Comparison of ENCODE assay signal across 8 mouse cellular contexts in the genomic region with DNA sequence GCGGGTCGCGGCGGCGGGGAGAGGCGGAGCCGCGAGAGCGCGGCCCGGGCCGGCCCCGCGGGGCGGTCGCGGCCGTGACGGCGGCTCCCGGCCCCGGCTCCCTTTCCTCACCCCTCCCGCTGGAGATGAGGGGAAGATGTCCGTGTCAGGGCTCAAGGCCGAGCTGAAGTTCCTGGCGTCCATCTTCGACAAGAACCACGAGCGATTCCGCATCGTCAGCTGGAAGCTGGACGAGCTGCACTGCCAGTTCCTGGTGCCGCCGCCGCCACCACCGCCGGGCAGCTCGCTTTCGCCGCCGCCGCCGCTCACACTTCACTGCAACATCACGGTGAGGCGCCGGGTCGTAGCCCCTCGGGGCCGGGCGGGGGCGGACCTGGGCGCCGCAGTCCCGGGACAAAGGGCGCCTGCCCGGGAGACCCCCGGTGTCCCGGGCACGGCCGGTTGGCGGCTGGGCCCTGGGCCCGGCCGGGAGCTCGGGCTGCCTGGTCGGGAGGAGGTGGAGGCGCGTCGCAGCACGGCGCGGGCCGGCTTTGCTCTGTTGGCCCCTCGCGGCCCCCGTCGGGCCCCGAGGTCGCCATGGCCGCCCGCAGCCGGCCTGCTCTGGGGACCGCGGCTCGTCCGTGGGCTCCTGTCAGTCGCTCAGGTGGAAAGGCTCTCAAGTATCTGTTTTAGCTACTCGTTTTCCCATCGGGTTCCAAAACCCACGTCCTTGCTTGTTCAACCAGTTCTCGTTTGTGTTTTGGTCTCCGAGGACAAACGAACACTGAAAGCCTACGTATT. TPM values are rescaled to one million over a fixed set of nuclear protein-coding genes. Genes with fewer than 3 reads are reported as not detected.
DNase-seq lines count a peak whose midpoint lies in the region; ATAC-seq and TF ChIP-seq lines count a peak whose summit lies in the region.

No protein-coding gene starts in this region.

- H3K36me3 ChIP-seq in MEL (ENCODE audit: control insufficient read depth in 1 of 2, insufficient read depth in 2 of 2, low read length in 2 of 2) = peaks cover 2 to 34% of the 10 kb centered on the region in 2 experiments; a peak in 3 of 4 replicates
- no peaks in the 10 kb centered on the region for H3K36me3 ChIP-seq in forebrain, embryonic 15.5 days

- TF ChIP-seq POLR2A in MEL (IDR thresholded peaks at IDR 0.05; ENCODE audit: control insufficient read depth in 1 of 2, insufficient read depth in 1 of 2, low read depth in 1 of 2, low read length in 2 of 2, poor library complexity in 1 of 2) = no peak

- peak overlapping the region; percentile 30 for H3K27ac ChIP-seq in MEL (ENCODE audit: control insufficient read depth, low read depth, low read length)
- peak overlapping the region; percentile 83 for H3K27ac ChIP-seq in forebrain, embryonic 15.5 days (replicated peaks)

- peaks cover 25% of the 10 kb centered on the region in 2 experiments for H3K4me1 ChIP-seq in MEL (ENCODE audit: control insufficient read depth in 1 of 2, insufficient read depth in 2 of 2, low read length in 2 of 2)
- H3K4me1 ChIP-seq in forebrain, embryonic 15.5 days = peaks cover 28% of the 10 kb centered on the region

- ATAC-seq in forebrain, embryonic 15.5 days (replicated peaks) = peak; percentile 70
- ATAC-seq in hematopoietic stem cell, adult 5-6 weeks (replicated peaks in 1 of 2; ENCODE audit: insufficient read depth in 1 of 2, low FRiP score in 2 of 2, low TSS enrichment in 1 of 2, low read depth in 1 of 2, poor library complexity in 2 of 2, severe bottlenecking in 2 of 2) = peak; percentile 36 to 60; a peak in 3 of 4 replicates

- H3K9me3 ChIP-seq in MEL (replicated peaks; ENCODE audit: insufficient read depth, low read length) = no peaks in the 10 kb centered on the region
- no peaks in the 10 kb centered on the region for H3K9me3 ChIP-seq in forebrain, embryonic 15.5 days

- H3K4me2 ChIP-seq in forebrain, embryonic 15.5 days (replicated peaks) = peak overlapping the region; percentile 93

- no peak for TF ChIP-seq RAD21 in MEL (IDR thresholded peaks at IDR 0.05; ENCODE audit: low read depth, low read length)

- peak overlapping the region; percentile 96 for H3K9ac ChIP-seq in MEL (ENCODE audit: control insufficient read depth, low read depth, low read length, poor library complexity, severe bottlenecking)
- H3K9ac ChIP-seq in forebrain, embryonic 15.5 days (replicated peaks) = peak overlapping the region; percentile 89

- under 1% methylated on average over 92 of the region's 93 CpGs for WGBS in forebrain, embryonic 15.5 days

- H3K4me3 ChIP-seq in MEL (ENCODE audit: control insufficient read depth in 1 of 2, insufficient read depth in 1 of 2, low read depth in 2 of 2, low read length in 2 of 2) = peak overlapping the region; percentile 81 to 98
- H3K4me3 ChIP-seq in forebrain, embryonic 15.5 days = peak overlapping the region; percentile 72

- peaks cover 49% of the 10 kb centered on the region for H3K79me2 ChIP-seq in MEL (ENCODE audit: control insufficient read depth, insufficient read depth, low read length, poor library complexity)

- DNase-seq in MEL (ENCODE audit: low read depth, low spot score) = peak; percentile 56
- DNase-seq in cerebellum, adult 11 months = peak; percentile 50
- peak; percentile 39 for DNase-seq in layer of hippocampus, adult 9-11 months
- peak; percentile 48 for DNase-seq in lung, postnatal 14 days
- DNase-seq in ovary, postnatal 36 days (ENCODE audit: low spot score) = peak; percentile 63
- DNase-seq in thymus, postnatal 10 days (ENCODE audit: low spot score in 2 of 2) = peak; percentile 32

- TF ChIP-seq EP300 in MEL (IDR thresholded peaks at IDR 0.05; ENCODE audit: low read depth in 1 of 2, low read length in 2 of 2) = no peak

- H3K27me3 ChIP-seq in MEL (ENCODE audit: control insufficient read depth in 1 of 2, insufficient read depth in 2 of 2, low read length in 2 of 2) = no peaks in the 10 kb centered on the region
- H3K27me3 ChIP-seq in forebrain, embryonic 15.5 days = no peaks in the 10 kb centered on the region

- TF ChIP-seq CTCF in MEL (IDR thresholded peaks at IDR 0.05 in 2 of 3, conservative IDR thresholded peaks at IDR 0.05 in 1 of 3; ENCODE audit: control insufficient read depth in 1 of 3, insufficient read depth in 1 of 3, low read depth in 2 of 3, low read length in 3 of 3, poor library complexity in 1 of 3, severe bottlenecking in 1 of 3) = no peak

TF ChIP-seq in MEL, 35 proteins besides CTCF, POLR2A, EP300 and RAD21:
- TF ChIP-seq UBTF (IDR thresholded peaks at IDR 0.05; ENCODE audit: borderline replicate concordance, insufficient read depth, low read depth, low read length) (peak; percentile 80; the same call in 1 of the 2 replicates), ZKSCAN1 (IDR thresholded peaks at IDR 0.05; ENCODE audit: low read depth, low read length) (no peak), ZMIZ1 (IDR thresholded peaks at IDR 0.05; ENCODE audit: low read depth, low read length) (no peak; the same call in none of the 2 replicates), HCFC1 (IDR thresholded peaks at IDR 0.05; ENCODE audit: low read depth, low read length) (peak; percentile 7; the same call in 1 of the 2 replicates)

RNA-seq across cellular contexts. Expression of a gene that starts 1.0 kb away (rescaled TPM):
- 17.3 and 21.7 TPM in 2 replicates for total RNA-seq in MEL (2012; rRNA removed)
- polyA plus RNA-seq in MEL (2012; ENCODE audit: insufficient read depth in 1 of 2, insufficient read length in 2 of 2, low read depth in 1 of 2, low replicate concordance in 2 of 2, missing spikeins in 1 of 2) = 10 to 100 TPM in 1 of 2 experiments, not detected in 1; 23.6 TPM
- polyA plus RNA-seq in forebrain, embryonic 15.5 days (2015; fragmentation: Nextera tagmentation; extraction: Ambion mirVana) = 34.8 and 38.2 TPM in 2 replicates
- 48.0 and 56.2 TPM in 2 replicates for total RNA-seq in hematopoietic stem cell, adult 5-6 weeks (2017)

RNA-seq across cellular contexts. Expression of a gene that starts 59.0 kb away (rescaled TPM):
- total RNA-seq in MEL (2012; rRNA removed) = 28.2 and 28.4 TPM in 2 replicates
- polyA plus RNA-seq in MEL (2012; ENCODE audit: insufficient read depth in 1 of 2, insufficient read length in 2 of 2, low read depth in 1 of 2, low replicate concordance in 2 of 2, missing spikeins in 1 of 2) = 10 to 100 TPM in 1 of 2 experiments, not detected in 1; 25.7 TPM
- 86.7 and 90.4 TPM in 2 replicates for polyA plus RNA-seq in forebrain, embryonic 15.5 days (2015; fragmentation: Nextera tagmentation; extraction: Ambion mirVana)
- total RNA-seq in hematopoietic stem cell, adult 5-6 weeks (2017) = 44.5 and 60.9 TPM in 2 replicates

Comparison
In these comparisons a context has a peak if more than half of its experiments do, and no peak if none do; other contexts are left out.
1. Peak in every context shown above with its lines: DNase-seq, ATAC-seq, H3K4me3 ChIP-seq and H3K27ac ChIP-seq.